In the genomic region with DNA sequence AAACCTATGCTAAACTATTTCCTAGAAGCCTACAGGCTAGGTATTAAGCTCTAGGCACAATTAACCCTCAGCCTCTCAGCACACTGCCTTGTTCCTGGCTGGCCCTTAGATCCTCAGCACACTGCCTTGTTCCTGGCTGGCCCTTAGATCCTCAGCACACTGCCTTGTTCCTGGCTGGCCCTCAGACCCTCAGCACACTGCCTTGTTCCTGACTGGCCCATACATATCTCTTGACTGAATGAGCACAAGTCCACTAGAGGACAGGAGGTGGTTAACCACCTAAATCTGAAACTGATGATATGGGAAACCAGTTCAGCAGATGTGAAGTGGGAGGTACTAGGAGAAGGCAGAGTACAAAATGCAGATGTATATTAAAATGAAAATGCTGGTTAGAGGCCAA, we compare ENCODE assay signal across 24 mouse cellular contexts. TPM values are rescaled to one million over a fixed set of nuclear protein-coding genes. Genes with fewer than 3 reads are reported as not detected.
DNase-seq lines count a peak whose midpoint lies in the region; ATAC-seq and TF ChIP-seq lines count a peak whose summit lies in the region.
"Had no signal": no experiment of that assay in that cellular context is flagged by ENCODE, and none has a peak within 500 bp of the region (broad histone marks: within the 10 kb centered on the region; RNA-seq: fewer than 3 reads in every experiment).

No protein-coding gene starts in this region.

- ATAC-seq in heart, embryonic 13.5 days (ENCODE audit: extremely low read depth, insufficient number of reproducible peaks, low FRiP score, low TSS enrichment), result no peak
- peak; percentile 25; the same call in 1 of the 2 replicates for ATAC-seq in lung, embryonic 14.5 days (ENCODE audit: insufficient read depth)
- peak; percentile 14 for ATAC-seq in Patski
- ATAC-seq in intestine, postnatal 0 days, result no peak; the same call in 1 of the 2 replicates
- no peak for ATAC-seq in forebrain, embryonic 15.5 days (replicated peaks)
- ATAC-seq: forebrain, embryonic 13.5 days; midbrain, embryonic 15.5 days had no signal

- H3K4me2 ChIP-seq in heart, embryonic 13.5 days, result no peak overlapping the region
- H3K4me2 ChIP-seq in lung, embryonic 14.5 days, result no peak overlapping the region
- H3K4me2 ChIP-seq in intestine, postnatal 0 days (replicated peaks; ENCODE audit: low read depth), result no peak overlapping the region
- H3K4me2 ChIP-seq in forebrain, embryonic 15.5 days (replicated peaks), result no peak overlapping the region
- H3K4me2 ChIP-seq: forebrain, embryonic 13.5 days; hindbrain, embryonic 15.5 days; liver, embryonic 15.5 days; midbrain, embryonic 15.5 days; neural tube, embryonic 12.5 days had no signal

- H3K27ac ChIP-seq in heart, embryonic 13.5 days (replicated peaks), result peak overlapping the region; percentile 70
- H3K27ac ChIP-seq in lung, embryonic 14.5 days (ENCODE audit: low read depth), result no peak overlapping the region
- H3K27ac ChIP-seq in intestine, postnatal 0 days (ENCODE audit: low read depth, low read length), result peak overlapping the region; percentile 37; the same call in 1 of the 2 replicates
- no peak overlapping the region for H3K27ac ChIP-seq in forebrain, embryonic 15.5 days (replicated peaks)
- H3K27ac ChIP-seq: forebrain, embryonic 13.5 days; hindbrain, embryonic 15.5 days; layer of hippocampus, adult 2 months; limb, embryonic 10.5 days; liver, embryonic 15.5 days; macrophage; midbrain, embryonic 15.5 days; neural tube, embryonic 12.5 days had no signal

- intact Hi-C loops in heart, postnatal 25 days (cut with DNase I), result no loop called here

- in situ Hi-C loops in Patski (cut with MboI; ENCODE audit: low pct_unique_long_range_greater_than_20kb), result loop anchor here (5.0 to 25.0 kb wide), 2 partner anchors 571 to 826 kb away; a partner anchor contains a TSS

- no peaks in the 10 kb centered on the region for H3K27me3 ChIP-seq in heart, embryonic 13.5 days (replicated peaks)
- H3K27me3 ChIP-seq in lung, embryonic 14.5 days (ENCODE audit: insufficient read depth, low read length), result no peaks in the 10 kb centered on the region
- no peaks in the 10 kb centered on the region for H3K27me3 ChIP-seq in Patski
- no peaks in the 10 kb centered on the region for H3K27me3 ChIP-seq in intestine, postnatal 0 days (replicated peaks; ENCODE audit: control insufficient read depth, insufficient read depth, low read length)
- H3K27me3 ChIP-seq in forebrain, embryonic 15.5 days, result no peaks in the 10 kb centered on the region
- H3K27me3 ChIP-seq: forebrain, embryonic 13.5 days; hindbrain, embryonic 15.5 days; liver, embryonic 15.5 days; midbrain, embryonic 15.5 days; neural tube, embryonic 12.5 days had no signal

- DNase-seq in heart, postnatal 25 days (ENCODE audit: low spot score), result no peak
- DNase-seq in lung, embryonic 14.5 days, result no peak
- DNase-seq in lung, postnatal 36 days, result no peak
- no peak for DNase-seq in Patski (ENCODE audit: low read depth, low spot score)
- DNase-seq: adrenal gland, postnatal 10 days; cerebellum, adult 2 months; cerebellum, postnatal 36 days; kidney, postnatal 25 days; liver; right cerebral cortex, postnatal 25 days; spleen, adult 18-20 months had no signal

- POLR2A ChIA-PET in Patski (lab: Charles Lee), result no interaction called here

- H3K9me3 ChIP-seq in heart, embryonic 13.5 days, result no peaks in the 10 kb centered on the region
- no peaks in the 10 kb centered on the region for H3K9me3 ChIP-seq in lung, embryonic 14.5 days (ENCODE audit: low read depth, low read length)
- no peaks in the 10 kb centered on the region for H3K9me3 ChIP-seq in intestine, postnatal 0 days (ENCODE audit: control insufficient read depth)
- no peaks in the 10 kb centered on the region for H3K9me3 ChIP-seq in forebrain, embryonic 15.5 days
- H3K9me3 ChIP-seq: forebrain, embryonic 13.5 days; hindbrain, embryonic 15.5 days; limb, embryonic 10.5 days; liver, embryonic 15.5 days; midbrain, embryonic 15.5 days; neural tube, embryonic 12.5 days had no signal

- H3K9ac ChIP-seq in heart, embryonic 13.5 days, result no peak overlapping the region
- no peak overlapping the region for H3K9ac ChIP-seq in lung, embryonic 14.5 days
- H3K9ac ChIP-seq in intestine, postnatal 0 days (ENCODE audit: low read depth, low read length), result no peak overlapping the region
- no peak overlapping the region for H3K9ac ChIP-seq in forebrain, embryonic 15.5 days (replicated peaks)
- H3K9ac ChIP-seq: forebrain, embryonic 13.5 days; hindbrain, embryonic 15.5 days; liver, embryonic 15.5 days; midbrain, embryonic 15.5 days; neural tube, embryonic 12.5 days had no signal

- no peak overlapping the region for H3K4me3 ChIP-seq in heart, embryonic 13.5 days
- no peak overlapping the region for H3K4me3 ChIP-seq in lung, embryonic 14.5 days (ENCODE audit: low read depth, low read length)
- H3K4me3 ChIP-seq in intestine, postnatal 0 days (ENCODE audit: low read depth, low read length), result no peak overlapping the region
- H3K4me3 ChIP-seq in forebrain, embryonic 15.5 days, result no peak overlapping the region
- H3K4me3 ChIP-seq: forebrain, embryonic 13.5 days; hindbrain, embryonic 15.5 days; layer of hippocampus, adult 2 months; limb, embryonic 10.5 days; liver, embryonic 15.5 days; midbrain, embryonic 15.5 days; neural tube, embryonic 12.5 days had no signal

- H3K36me3 ChIP-seq in heart, embryonic 13.5 days, result no peaks in the 10 kb centered on the region
- H3K36me3 ChIP-seq in lung, embryonic 14.5 days (ENCODE audit: insufficient read depth), result no peaks in the 10 kb centered on the region
- H3K36me3 ChIP-seq in intestine, postnatal 0 days (ENCODE audit: control insufficient read depth, insufficient read depth), result no peaks in the 10 kb centered on the region
- no peaks in the 10 kb centered on the region for H3K36me3 ChIP-seq in forebrain, embryonic 15.5 days
- H3K36me3 ChIP-seq: hindbrain, embryonic 15.5 days; limb, embryonic 10.5 days; liver, embryonic 15.5 days; midbrain, embryonic 15.5 days; neural tube, embryonic 12.5 days had no signal

- no peak for TF ChIP-seq CTCF in lung, embryonic 14.5 days (IDR thresholded peaks at IDR 0.05; ENCODE audit: low read depth)
- no peak for TF ChIP-seq CTCF in Patski (IDR thresholded peaks at IDR 0.05)
- TF ChIP-seq CTCF in intestine, postnatal 0 days (IDR thresholded peaks at IDR 0.05; ENCODE audit: low read depth), result no peak

- CTCF ChIA-PET in Patski (lab: Charles Lee), result no interaction called here

- H3K4me1 ChIP-seq in heart, embryonic 13.5 days, result peaks cover 27% of the 10 kb centered on the region
- no peaks in the 10 kb centered on the region for H3K4me1 ChIP-seq in lung, embryonic 14.5 days (ENCODE audit: insufficient read depth)
- H3K4me1 ChIP-seq in intestine, postnatal 0 days (replicated peaks; ENCODE audit: control insufficient read depth, insufficient read depth, low read length), result no peaks in the 10 kb centered on the region; the same call in 1 of the 2 replicates
- H3K4me1 ChIP-seq in forebrain, embryonic 15.5 days, result peaks cover 17% of the 10 kb centered on the region
- H3K4me1 ChIP-seq: liver, embryonic 15.5 days had no signal

RNA-seq across cellular contexts. Expression of a gene that starts 35.0 kb away (rescaled TPM):
- polyA plus RNA-seq in heart, embryonic 13.5 days (2015; fragmentation: Nextera tagmentation; extraction: Ambion mirVana), result 13.4 and 14.6 TPM in 2 replicates
- 1,000 to 10,000 TPM; 2,662 to 2,666 TPM for total RNA-seq in heart, postnatal 25 days (2021)
- polyA plus RNA-seq in lung, embryonic 14.5 days (2014; fragmentation: Nextera tagmentation; extraction: Ambion mirVana), result 0.20 TPM in 1 of 2 replicates, not detected in the other
- not detected for polyA plus RNA-seq in Patski (2021)
- 3.9 and 4.4 TPM in 2 replicates for polyA plus RNA-seq in intestine, postnatal 0 days (2015; fragmentation: Nextera tagmentation; extraction: Ambion mirVana)
- not detected in 2 replicates for polyA plus RNA-seq in forebrain, embryonic 15.5 days (2015; fragmentation: Nextera tagmentation; extraction: Ambion mirVana)
- total RNA-seq: hematopoietic stem cell, adult 5-6 weeks had no signal
- polyA plus RNA-seq: cerebellum, adult 2 months; forebrain, embryonic 13.5 days; hindbrain, embryonic 15.5 days; limb, embryonic 10.5 days; macrophage; midbrain, embryonic 15.5 days; neural tube, embryonic 12.5 days; urinary bladder, adult 2 months had no signal

Comparison
In these comparisons a context has a peak if more than half of its experiments do, and no peak if none do; other contexts are left out.
1. ATAC-seq: peak in lung, embryonic 14.5 days (single experiment) and Patski (single experiment); none in heart, embryonic 13.5 days (single experiment), intestine, postnatal 0 days (single experiment) and forebrain, embryonic 15.5 days (single experiment).
2. H3K27ac ChIP-seq: peak in heart, embryonic 13.5 days (single experiment) and intestine, postnatal 0 days (single experiment); none in lung, embryonic 14.5 days (single experiment) and forebrain, embryonic 15.5 days (single experiment).